Mouse (Mus musculus) spleen, postnatal 14 days (tissue): ENCODE results near the gene Piezo1.

Source experiments
- DNase-seq, 2 experiments: peaks; one replicate each; pipeline ENCODE4 v3.0.0; 2021 to 2022; ENCODE audit warnings: low spot score in 2 of 2

The Piezo1 gene

GRCm38 (mm10) chr8:122497016-122497734, 54.0 kb downstream of the Piezo1 start:
- no peak for DNase-seq

GRCm38 (mm10) chr8:122488387-122488786, 62.7 kb downstream of the Piezo1 start:
- DNase-seq: no peak

- DNase-seq: no peak
Measured at GRCm38 (mm10) chr8:122484831-122485230, 66.3 kb downstream of the Piezo1 start.

- DNase-seq: no peak
Measured at GRCm38 (mm10) chr8:122483877-122484276, 67.3 kb downstream of the Piezo1 start.

GRCm38 (mm10) chr8:122482448-122482847, 68.7 kb downstream of the Piezo1 start:
- DNase-seq: no peak

- DNase-seq: peak; percentile 85 to 93
Measured at GRCm38 (mm10) chr8:122475580-122476320, 75.4 kb downstream of the Piezo1 start, which contains the start of the genes Rnf166 and Ctu2. Rnf166 (minus strand) TSS chr8:122476064. Ctu2 (plus strand) TSS chr8:122476143.

- no peak for DNase-seq
Measured at GRCm38 (mm10) chr8:122474951-122475560, 76.1 kb downstream of the Piezo1 start.

- DNase-seq: no peak
Measured at GRCm38 (mm10) chr8:122473911-122474421, 77.2 kb downstream of the Piezo1 start.

- DNase-seq: no peak
Measured at GRCm38 (mm10) chr8:122470691-122471090, 80.4 kb downstream of the Piezo1 start.

- no peak for DNase-seq
Measured at GRCm38 (mm10) chr8:122469965-122470364, 81.2 kb downstream of the Piezo1 start.

- DNase-seq: no peak
Measured at GRCm38 (mm10) chr8:122469407-122469806, 81.7 kb downstream of the Piezo1 start.

GRCm38 (mm10) chr8:122467816-122468215, 83.3 kb downstream of the Piezo1 start:
- no peak for DNase-seq

- no peak for DNase-seq
Measured at GRCm38 (mm10) chr8:122464985-122465384, 86.1 kb downstream of the Piezo1 start.

- no peak for DNase-seq
Measured at GRCm38 (mm10) chr8:122463651-122464640, 87.2 kb downstream of the Piezo1 start.

- no peak for DNase-seq
Measured at GRCm38 (mm10) chr8:122462510-122462909, 88.6 kb downstream of the Piezo1 start.

- DNase-seq: no peak
Measured at GRCm38 (mm10) chr8:122461473-122462148, 89.5 kb downstream of the Piezo1 start.

- peak; percentile 35 to 54 for DNase-seq
Measured at GRCm38 (mm10) chr8:122460524-122461472, 90.3 kb downstream of the Piezo1 start, which contains the start of gene Snai3. Snai3 (minus strand) TSS chr8:122460733.

GRCm38 (mm10) chr8:122459990-122460389, 91.1 kb downstream of the Piezo1 start:
- DNase-seq: no peak

- DNase-seq: peak in 1 of 2 experiments; percentile 39
Measured at GRCm38 (mm10) chr8:122459218-122459900, 91.8 kb downstream of the Piezo1 start.
